Mouse (Mus musculus): Measurements from ENCODE around the gene Cxcl13. TPM values are rescaled to one million over a fixed set of nuclear protein-coding genes. Genes with fewer than 3 reads are reported as not detected.
"Not testable (repeated sequence)": the region's sequence is repeated elsewhere in the genome, so short reads cannot be mapped to it uniquely, and the experiment has no call there.

Gene Cxcl13
- polyA plus RNA-seq, 1 experiment = not detected

- TF ChIP-seq POLR2A (IDR thresholded peaks at IDR 0.05; ENCODE audit: control insufficient read depth, low read depth, low read length) (no peak), CTCF (IDR thresholded peaks at IDR 0.05; ENCODE audit: control insufficient read depth, insufficient read depth, insufficient replicate concordance, low read depth, low read length) (no peak)
- H3K4me3 ChIP-seq (ENCODE audit: control insufficient read depth, low read depth, low read length) = no peak overlapping the region
- H3K27me3 ChIP-seq (ENCODE audit: control insufficient read depth, insufficient read depth, low read length) = no peaks in the 10 kb centered on the region
- H3K36me3 ChIP-seq (ENCODE audit: control insufficient read depth, insufficient read depth, low read length) = no peaks in the 10 kb centered on the region
- H3K27ac ChIP-seq (ENCODE audit: control insufficient read depth, insufficient read depth, low read depth, low read length) = no peak overlapping the region
- no peaks in the 10 kb centered on the region for H3K4me1 ChIP-seq (ENCODE audit: control insufficient read depth, insufficient read depth, low read length)
Measured at GRCm38 (mm10) chr5:95948641-95949040, 8.1 kb upstream of the Cxcl13 start.

GRCm38 (mm10) chr5:95949946-95950701 lies 6.6 kb upstream of the Cxcl13 start:
- TF ChIP-seq POLR2A (IDR thresholded peaks at IDR 0.05; ENCODE audit: control insufficient read depth, low read depth, low read length) (no peak), CTCF (IDR thresholded peaks at IDR 0.05; ENCODE audit: control insufficient read depth, insufficient read depth, insufficient replicate concordance, low read depth, low read length) (no peak; the same call in 1 of the 2 replicates)
- Histone ChIP-seq H3K4me3 (ENCODE audit: control insufficient read depth, low read depth, low read length) (no peak overlapping the region), H3K36me3 (ENCODE audit: control insufficient read depth, insufficient read depth, low read length) (no peaks in the 10 kb centered on the region), H3K4me1 (ENCODE audit: control insufficient read depth, insufficient read depth, low read length) (no peaks in the 10 kb centered on the region), H3K27me3 (ENCODE audit: control insufficient read depth, insufficient read depth, low read length) (no peaks in the 10 kb centered on the region), H3K27ac (ENCODE audit: control insufficient read depth, insufficient read depth, low read depth, low read length) (no peak overlapping the region)

- H3K27me3 ChIP-seq (ENCODE audit: control insufficient read depth, insufficient read depth, low read length) = no peaks in the 10 kb centered on the region
- no peak overlapping the region for H3K27ac ChIP-seq (ENCODE audit: control insufficient read depth, insufficient read depth, low read depth, low read length)
- TF ChIP-seq CTCF (IDR thresholded peaks at IDR 0.05; ENCODE audit: control insufficient read depth, insufficient read depth, insufficient replicate concordance, low read depth, low read length) (no peak), POLR2A (IDR thresholded peaks at IDR 0.05; ENCODE audit: control insufficient read depth, low read depth, low read length) (no peak)
- H3K4me3 ChIP-seq (ENCODE audit: control insufficient read depth, low read depth, low read length) = no peak overlapping the region
- no peaks in the 10 kb centered on the region for H3K36me3 ChIP-seq (ENCODE audit: control insufficient read depth, insufficient read depth, low read length)
- no peaks in the 10 kb centered on the region for H3K4me1 ChIP-seq (ENCODE audit: control insufficient read depth, insufficient read depth, low read length)
Measured at GRCm38 (mm10) chr5:95964940-95965339, 8.2 kb downstream of the Cxcl13 start.

- no peaks in the 10 kb centered on the region for H3K4me1 ChIP-seq (ENCODE audit: control insufficient read depth, insufficient read depth, low read length)
- H3K36me3 ChIP-seq (ENCODE audit: control insufficient read depth, insufficient read depth, low read length) = no peaks in the 10 kb centered on the region
- TF ChIP-seq POLR2A (IDR thresholded peaks at IDR 0.05; ENCODE audit: control insufficient read depth, low read depth, low read length) = no peak
- no peak overlapping the region for H3K27ac ChIP-seq (ENCODE audit: control insufficient read depth, insufficient read depth, low read depth, low read length)
- no peaks in the 10 kb centered on the region for H3K27me3 ChIP-seq (ENCODE audit: control insufficient read depth, insufficient read depth, low read length)
- H3K4me3 ChIP-seq (ENCODE audit: control insufficient read depth, low read depth, low read length) = no peak overlapping the region
Measured at GRCm38 (mm10) chr5:95966621-95967020, 9.9 kb downstream of the Cxcl13 start.

- no peak for TF ChIP-seq POLR2A (IDR thresholded peaks at IDR 0.05; ENCODE audit: control insufficient read depth, low read depth, low read length)
- no peak for TF ChIP-seq CTCF (IDR thresholded peaks at IDR 0.05; ENCODE audit: control insufficient read depth, insufficient read depth, insufficient replicate concordance, low read depth, low read length)
- H3K4me1 ChIP-seq (ENCODE audit: control insufficient read depth, insufficient read depth, low read length) = no peaks in the 10 kb centered on the region
- H3K36me3 ChIP-seq (ENCODE audit: control insufficient read depth, insufficient read depth, low read length) = no peaks in the 10 kb centered on the region
- H3K27me3 ChIP-seq (ENCODE audit: control insufficient read depth, insufficient read depth, low read length) = no peaks in the 10 kb centered on the region
- no peak overlapping the region for H3K27ac ChIP-seq (ENCODE audit: control insufficient read depth, insufficient read depth, low read depth, low read length)
- no peak overlapping the region for H3K4me3 ChIP-seq (ENCODE audit: control insufficient read depth, low read depth, low read length)
Measured at GRCm38 (mm10) chr5:95970845-95971244, 14.1 kb downstream of the Cxcl13 start.

GRCm38 (mm10) chr5:95972208-95972607 lies 15.5 kb downstream of the Cxcl13 start:
- Histone ChIP-seq H3K4me1 (ENCODE audit: control insufficient read depth, insufficient read depth, low read length) (no peaks in the 10 kb centered on the region), H3K27me3 (ENCODE audit: control insufficient read depth, insufficient read depth, low read length) (no peaks in the 10 kb centered on the region)
- no peak for TF ChIP-seq CTCF (IDR thresholded peaks at IDR 0.05; ENCODE audit: control insufficient read depth, insufficient read depth, insufficient replicate concordance, low read depth, low read length)
- no peak for TF ChIP-seq POLR2A (IDR thresholded peaks at IDR 0.05; ENCODE audit: control insufficient read depth, low read depth, low read length)

GRCm38 (mm10) chr5:95973806-95974205 lies 17.1 kb downstream of the Cxcl13 start:
- H3K4me3 ChIP-seq (ENCODE audit: control insufficient read depth, low read depth, low read length); H3K27ac ChIP-seq (ENCODE audit: control insufficient read depth, insufficient read depth, low read depth, low read length); H3K36me3 ChIP-seq (ENCODE audit: control insufficient read depth, insufficient read depth, low read length); H3K4me1 ChIP-seq (ENCODE audit: control insufficient read depth, insufficient read depth, low read length); H3K27me3 ChIP-seq (ENCODE audit: control insufficient read depth, insufficient read depth, low read length): not testable (repeated sequence)

More at GRCm38 (mm10) chr5:95972208-95972607, 15.5 kb downstream of the Cxcl13 start:
- Histone ChIP-seq H3K27ac (ENCODE audit: control insufficient read depth, insufficient read depth, low read depth, low read length) (no peak overlapping the region), H3K4me3 (ENCODE audit: control insufficient read depth, low read depth, low read length) (no peak overlapping the region), H3K36me3 (ENCODE audit: control insufficient read depth, insufficient read depth, low read length) (no peaks in the 10 kb centered on the region)

GRCm38 (mm10) chr5:95976299-95976698 lies 19.5 kb downstream of the Cxcl13 start:
- no peak overlapping the region for H3K4me3 ChIP-seq (ENCODE audit: control insufficient read depth, low read depth, low read length)
- no peaks in the 10 kb centered on the region for H3K36me3 ChIP-seq (ENCODE audit: control insufficient read depth, insufficient read depth, low read length)
- no peak for TF ChIP-seq POLR2A (IDR thresholded peaks at IDR 0.05; ENCODE audit: control insufficient read depth, low read depth, low read length)
- no peak for TF ChIP-seq CTCF (IDR thresholded peaks at IDR 0.05; ENCODE audit: control insufficient read depth, insufficient read depth, insufficient replicate concordance, low read depth, low read length)
- H3K4me1 ChIP-seq (ENCODE audit: control insufficient read depth, insufficient read depth, low read length) = no peaks in the 10 kb centered on the region
- H3K27me3 ChIP-seq (ENCODE audit: control insufficient read depth, insufficient read depth, low read length) = no peaks in the 10 kb centered on the region
- H3K27ac ChIP-seq (ENCODE audit: control insufficient read depth, insufficient read depth, low read depth, low read length) = no peak overlapping the region

All from testis, adult 2 months (tissue).